Mouse (Mus musculus) megakaryocyte, embryonic 14.5 days (primary cell): ENCODE results near the gene Zfp420.

Experiments used
- FLI1 ChIP-seq: IDR thresholded peaks from 2 replicates; pipeline ENCODE4 v1.6.1; 2012; ENCODE audit warnings: low read length, inconsistent platforms, mixed read lengths
- GATA1 ChIP-seq: IDR thresholded peaks from 3 replicates; pipeline ENCODE4 v1.6.1; 2012; ENCODE audit warnings: mixed read lengths, low read length, inconsistent platforms, borderline replicate concordance

DNA sequence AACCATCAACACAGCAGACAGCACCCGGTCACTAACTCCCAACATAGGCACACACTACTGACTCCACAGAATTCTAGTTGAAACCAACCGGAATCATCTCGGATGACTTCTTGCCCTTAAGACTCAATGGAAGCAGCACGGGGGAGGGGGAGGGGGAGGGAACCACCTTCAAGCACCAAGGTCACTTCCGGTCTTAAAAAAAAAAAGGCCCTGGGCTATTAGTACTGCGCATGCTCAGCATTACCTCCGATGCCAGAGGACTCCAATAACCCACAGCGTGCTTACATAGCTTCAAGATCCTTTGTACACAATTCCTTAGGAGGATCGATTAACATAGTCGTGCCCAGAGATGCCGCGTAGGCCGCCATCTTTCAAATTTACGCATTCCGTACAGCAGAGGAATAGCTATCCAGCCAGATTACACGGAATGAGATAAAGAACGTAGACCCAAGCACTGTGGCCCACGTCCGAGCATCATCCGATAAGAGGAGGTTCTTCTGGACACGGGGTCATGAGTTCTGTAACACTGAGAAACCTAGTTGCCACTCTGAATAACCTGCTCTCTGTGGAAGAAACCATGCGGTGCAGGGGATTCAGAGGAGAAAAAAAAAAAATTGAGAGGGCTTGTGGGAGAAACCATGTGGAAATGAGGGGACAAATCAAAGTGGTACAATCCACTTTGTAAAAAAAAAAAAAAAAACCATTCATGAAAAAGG lies 46.3 kb downstream of the Zfp420 start, which contains the start of gene Zfp27:
- no peak for TF ChIP-seq GATA1
- no peak for TF ChIP-seq FLI1
